Mouse (Mus musculus): ENCODE data around the gene Actl6b. TPM values are rescaled to one million over a fixed set of nuclear protein-coding genes. Genes with fewer than 3 reads are reported as not detected.
A peak's percentile ranks its signal among the peaks of the same experiment; 100 is the strongest.

Gene Actl6b
- polyA plus RNA-seq, 1 experiment from 2014 or later = 109 TPM

GRCm38 (mm10) chr5:137570181-137570580 lies 16.9 kb downstream of the Actl6b start:
- H3K27ac ChIP-seq = no peak overlapping the region

GRCm38 (mm10) chr5:137570691-137571586 lies 17.6 kb downstream of the Actl6b start:
- Histone ChIP-seq H3K9me3 (no peaks in the 10 kb centered on the region), H3K27ac (no peak overlapping the region), H3K4me3 (no peak overlapping the region), H3K4me2 (replicated peaks) (no peak overlapping the region), H3K36me3 (no peaks in the 10 kb centered on the region), H3K4me1 (no peaks in the 10 kb centered on the region), H3K27me3 (replicated peaks) (peaks cover under 1% of the 10 kb centered on the region; the same call in 1 of the 2 replicates), H3K9ac (no peak overlapping the region)
- no peak for ATAC-seq (ENCODE audit: low FRiP score, low read depth)
- WGBS = 81% methylated on average over 17 of the region's 17 CpGs

More at GRCm38 (mm10) chr5:137570181-137570580, 16.9 kb downstream of the Actl6b start:
- no peaks in the 10 kb centered on the region for H3K9me3 ChIP-seq
- no peaks in the 10 kb centered on the region for H3K36me3 ChIP-seq
- H3K9ac ChIP-seq = no peak overlapping the region
- H3K4me1 ChIP-seq = no peaks in the 10 kb centered on the region
- no peak overlapping the region for H3K4me2 ChIP-seq (replicated peaks)
- no peak overlapping the region for H3K4me3 ChIP-seq
- ATAC-seq (ENCODE audit: low FRiP score, low read depth) = no peak
- WGBS = 63% methylated on average over 7 of the region's 7 CpGs
- peaks cover 3% of the 10 kb centered on the region; the same call in 1 of the 2 replicates for H3K27me3 ChIP-seq (replicated peaks)

DNA sequence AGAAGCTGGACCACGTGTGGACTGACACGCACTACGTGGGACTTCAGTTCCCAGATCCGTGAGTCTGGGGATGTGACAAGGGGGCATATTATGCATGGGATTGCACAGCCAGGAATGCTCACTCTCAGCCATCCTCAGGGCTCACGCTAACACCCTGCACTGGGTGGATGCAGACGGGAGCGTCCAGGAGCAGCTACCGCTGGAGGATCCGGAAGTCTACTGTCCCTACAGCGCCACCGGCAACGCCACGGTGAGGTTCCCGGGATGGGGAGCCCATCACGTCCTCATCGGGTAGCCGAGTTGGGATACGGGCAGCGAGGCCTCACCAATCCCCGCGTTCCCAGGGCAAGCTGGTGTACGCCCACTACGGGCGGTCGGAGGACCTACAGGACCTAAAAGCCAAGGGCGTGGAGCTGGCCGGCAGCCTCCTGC lies 21.2 kb downstream of the Actl6b start:
- H3K4me1 ChIP-seq = no peaks in the 10 kb centered on the region
- no peak for ATAC-seq (ENCODE audit: low FRiP score, low read depth)
- H3K4me3 ChIP-seq = no peak overlapping the region
- peak overlapping the region; percentile 57 for H3K4me2 ChIP-seq (replicated peaks)
- 0 out of 2 replicates have a peak overlapping the region, but pooled peaks have one; percentile 36 for H3K9ac ChIP-seq
- no peaks in the 10 kb centered on the region for H3K36me3 ChIP-seq
- 7% methylated on average over 27 of the region's 27 CpGs for WGBS
- H3K27ac ChIP-seq = no peak overlapping the region
- H3K9me3 ChIP-seq = no peaks in the 10 kb centered on the region
- H3K27me3 ChIP-seq (replicated peaks) = no peaks in the 10 kb centered on the region; the same call in 1 of the 2 replicates

GRCm38 (mm10) chr5:137580246-137580645 lies 26.9 kb downstream of the Actl6b start:
- Histone ChIP-seq H3K27ac (no peak overlapping the region), H3K9ac (no peak overlapping the region), H3K9me3 (no peaks in the 10 kb centered on the region), H3K27me3 (replicated peaks) (peaks cover 14% of the 10 kb centered on the region), H3K36me3 (no peaks in the 10 kb centered on the region), H3K4me1 (no peaks in the 10 kb centered on the region), H3K4me2 (replicated peaks) (no peak overlapping the region), H3K4me3 (no peak overlapping the region)
- ATAC-seq (ENCODE audit: low FRiP score, low read depth) = no peak
- 86% methylated on average over 6 of the region's 6 CpGs for WGBS

GRCm38 (mm10) chr5:137582702-137583101 lies 29.4 kb downstream of the Actl6b start:
- no peak for ATAC-seq (ENCODE audit: low FRiP score, low read depth)
- Histone ChIP-seq H3K4me3 (no peak overlapping the region), H3K27ac (no peak overlapping the region)

DNA sequence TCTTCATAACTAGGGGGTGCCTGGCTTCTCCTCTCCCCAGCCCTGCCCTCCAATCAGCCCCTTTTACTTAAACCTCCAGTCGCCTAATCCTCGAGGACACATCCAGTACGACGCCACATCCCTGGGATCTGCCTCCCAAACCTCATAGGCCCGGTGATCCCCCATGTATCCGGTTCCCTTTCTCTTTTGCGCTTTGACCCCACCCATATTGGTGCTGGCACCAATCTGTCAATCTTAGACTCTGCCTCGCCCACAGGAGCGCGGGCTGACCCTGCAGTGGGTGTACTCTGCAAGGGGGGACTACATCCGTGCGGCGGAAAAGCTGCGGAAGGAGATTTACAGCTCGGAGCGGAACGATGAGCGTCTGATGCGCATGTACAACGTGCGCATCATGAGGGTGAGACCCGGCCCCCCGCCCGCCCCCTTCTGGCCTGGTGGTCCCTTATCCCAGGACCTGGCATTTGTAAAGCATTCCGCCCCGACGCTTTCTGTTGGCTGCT lies 30.4 kb downstream of the Actl6b start:
- Histone ChIP-seq H3K9ac (peak overlapping the region; percentile 56; the same call in 1 of the 2 replicates), H3K27ac (no peak overlapping the region), H3K36me3 (no peaks in the 10 kb centered on the region), H3K4me1 (no peaks in the 10 kb centered on the region), H3K4me3 (peak overlapping the region; percentile 29), H3K27me3 (replicated peaks) (peaks cover 14% of the 10 kb centered on the region), H3K9me3 (no peaks in the 10 kb centered on the region), H3K4me2 (replicated peaks) (peak overlapping the region; percentile 60)
- peak; percentile 63 for ATAC-seq (ENCODE audit: low FRiP score, low read depth)
- WGBS = 17% methylated on average over 27 of the region's 27 CpGs

More at GRCm38 (mm10) chr5:137582702-137583101, 29.4 kb downstream of the Actl6b start:
- Histone ChIP-seq H3K36me3 (no peaks in the 10 kb centered on the region), H3K27me3 (replicated peaks) (peaks cover 14% of the 10 kb centered on the region), H3K4me1 (no peaks in the 10 kb centered on the region), H3K9ac (no peak overlapping the region), H3K9me3 (no peaks in the 10 kb centered on the region), H3K4me2 (replicated peaks) (peak overlapping the region; percentile 60)
- 44% methylated on average over 8 of the region's 8 CpGs for WGBS

DNA sequence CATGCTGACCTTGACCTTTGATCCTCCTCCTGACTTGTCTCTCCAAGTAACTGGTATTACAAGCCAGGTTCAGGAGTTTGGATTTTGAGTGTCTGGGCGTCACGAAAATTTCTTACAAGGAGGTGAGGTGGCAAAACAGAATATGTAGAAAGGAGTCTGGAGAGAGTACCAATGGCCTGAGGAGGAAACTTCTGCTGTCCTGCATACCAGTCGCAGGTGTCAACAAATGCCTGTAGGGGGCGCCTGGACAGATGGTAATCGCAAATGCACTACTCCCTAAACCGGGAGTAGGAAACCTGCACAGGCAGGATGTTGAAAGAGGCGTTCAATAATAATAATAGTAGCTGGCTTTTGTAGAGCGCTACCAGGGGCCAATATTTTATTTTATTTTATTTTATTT lies 31.7 kb downstream of the Actl6b start:
- no peak overlapping the region for H3K27ac ChIP-seq
- no peaks in the 10 kb centered on the region for H3K4me1 ChIP-seq
- ATAC-seq (ENCODE audit: low FRiP score, low read depth) = no peak
- no peaks in the 10 kb centered on the region for H3K9me3 ChIP-seq
- H3K4me3 ChIP-seq = no peak overlapping the region
- H3K4me2 ChIP-seq (replicated peaks) = no peak overlapping the region
- H3K9ac ChIP-seq = no peak overlapping the region
- H3K27me3 ChIP-seq (replicated peaks) = peaks cover 14% of the 10 kb centered on the region
- 39% methylated on average over 8 of the region's 8 CpGs for WGBS
- no peaks in the 10 kb centered on the region for H3K36me3 ChIP-seq

- Histone ChIP-seq H3K9ac (no peak overlapping the region), H3K4me3 (no peak overlapping the region), H3K9me3 (no peaks in the 10 kb centered on the region), H3K27ac (no peak overlapping the region), H3K27me3 (replicated peaks) (no peaks in the 10 kb centered on the region), H3K36me3 (no peaks in the 10 kb centered on the region), H3K4me2 (replicated peaks) (no peak overlapping the region), H3K4me1 (no peaks in the 10 kb centered on the region)
- 79% methylated on average over 5 of the region's 5 CpGs for WGBS
- no peak for ATAC-seq (ENCODE audit: low FRiP score, low read depth)
These were observed 37.2 kb downstream of the Actl6b start for GRCm38 (mm10) chr5:137590507-137590906.

GRCm38 (mm10) chr5:137595921-137596320 lies 42.6 kb downstream of the Actl6b start:
- Histone ChIP-seq H3K9ac (no peak overlapping the region), H3K36me3 (0 out of 2 replicates have a peak, but pooled peaks cover 12% of the 10 kb centered on the region), H3K4me3 (no peak overlapping the region), H3K27ac (no peak overlapping the region), H3K4me1 (peaks cover 20% of the 10 kb centered on the region), H3K9me3 (no peaks in the 10 kb centered on the region), H3K4me2 (replicated peaks) (no peak overlapping the region), H3K27me3 (replicated peaks) (no peaks in the 10 kb centered on the region)
- 79% methylated on average over 7 of the region's 7 CpGs for WGBS
- no peak for ATAC-seq (ENCODE audit: low FRiP score, low read depth)

GRCm38 (mm10) chr5:137596601-137597261 lies 43.4 kb downstream of the Actl6b start:
- no peak for ATAC-seq (ENCODE audit: low FRiP score, low read depth)
- no peak overlapping the region for H3K27ac ChIP-seq
- H3K4me1 ChIP-seq = peaks cover 22% of the 10 kb centered on the region
- peak overlapping the region; percentile 43 for H3K4me2 ChIP-seq (replicated peaks)
- H3K36me3 ChIP-seq = 0 out of 2 replicates have a peak, but pooled peaks cover 12% of the 10 kb centered on the region
- no peaks in the 10 kb centered on the region for H3K9me3 ChIP-seq
- no peaks in the 10 kb centered on the region for H3K27me3 ChIP-seq (replicated peaks)
- H3K9ac ChIP-seq = no peak overlapping the region
- 32% methylated on average over 30 of the region's 30 CpGs for WGBS
- no peak overlapping the region for H3K4me3 ChIP-seq

- peaks cover 27% of the 10 kb centered on the region for H3K4me1 ChIP-seq
- H3K27me3 ChIP-seq (replicated peaks) = no peaks in the 10 kb centered on the region
- no peak overlapping the region for H3K27ac ChIP-seq
- H3K4me2 ChIP-seq (replicated peaks) = no peak overlapping the region
- H3K9me3 ChIP-seq = no peaks in the 10 kb centered on the region
- WGBS = 97% methylated on average over 6 of the region's 6 CpGs
- no peak overlapping the region for H3K4me3 ChIP-seq
- 0 out of 2 replicates have a peak, but pooled peaks cover 12% of the 10 kb centered on the region for H3K36me3 ChIP-seq
- no peak for ATAC-seq (ENCODE audit: low FRiP score, low read depth)
- H3K9ac ChIP-seq = no peak overlapping the region
These were observed 44.3 kb downstream of the Actl6b start for GRCm38 (mm10) chr5:137597625-137598024.
